Mouse (Mus musculus) gastrocnemius, postnatal 10 days (tissue): ENCODE results near the gene Arntl2. TPM values are rescaled to one million over a fixed set of nuclear protein-coding genes. Genes with fewer than 3 reads are reported as not detected.

Experiments
- DNase-seq: peaks from one replicate; pipeline ENCODE4 v3.0.0; 2021; ENCODE audit warnings: mixed read lengths
- total RNA-seq, 2 experiments: library from RNA; stranded (reverse); gene quantifications; 2 replicates each; pipeline ENCODE4 v1.2.3; 2021

The Arntl2 gene
- total RNA-seq, 2 experiments from 2014 or later, result 0.68 to 1.5 TPM

DNA sequence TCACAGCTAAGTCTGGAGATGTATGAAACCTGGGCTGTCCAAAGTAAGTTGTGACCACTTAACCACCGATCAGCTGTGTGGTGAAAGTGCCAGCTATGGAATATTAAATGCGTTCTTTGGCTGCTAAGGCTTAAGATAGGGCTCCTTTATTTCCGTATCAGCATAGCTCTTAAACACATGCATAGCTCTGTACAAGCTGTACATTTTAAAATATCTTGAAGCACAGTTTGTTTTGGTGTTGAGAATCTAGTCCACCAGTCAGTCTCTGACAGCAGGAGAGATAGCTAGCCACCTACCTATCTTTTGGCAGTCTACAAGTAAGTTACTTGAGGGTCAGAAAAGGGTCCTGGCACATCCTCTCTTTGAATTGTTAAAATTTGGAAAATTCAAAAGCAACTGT, 17.8 kb upstream of the Arntl2 start:
- no peak for DNase-seq

- DNase-seq, result no peak
Measured at GRCm38 (mm10) chr6:146781566-146781965, 14.3 kb upstream of the Arntl2 start.

DNA sequence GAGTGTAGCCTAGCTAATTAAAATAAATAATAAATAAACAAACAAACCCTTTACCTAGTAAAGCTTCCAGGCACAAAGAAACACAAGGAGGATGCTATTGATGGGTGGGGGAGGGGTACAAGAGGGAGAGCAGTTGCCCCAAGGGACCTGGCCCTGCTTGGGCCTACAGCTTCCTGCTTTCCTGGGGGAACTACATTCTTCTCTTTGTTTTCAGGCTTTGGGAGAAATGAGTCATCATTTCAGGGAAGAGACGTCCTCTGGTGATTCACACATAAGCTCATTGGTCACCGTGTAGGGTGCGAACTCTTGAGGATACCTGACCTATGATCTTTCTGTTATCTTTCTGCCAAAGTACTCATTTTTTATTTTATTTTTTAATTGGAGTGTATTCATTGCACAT, 2.3 kb upstream of the Arntl2 start:
- no peak for DNase-seq

DNA sequence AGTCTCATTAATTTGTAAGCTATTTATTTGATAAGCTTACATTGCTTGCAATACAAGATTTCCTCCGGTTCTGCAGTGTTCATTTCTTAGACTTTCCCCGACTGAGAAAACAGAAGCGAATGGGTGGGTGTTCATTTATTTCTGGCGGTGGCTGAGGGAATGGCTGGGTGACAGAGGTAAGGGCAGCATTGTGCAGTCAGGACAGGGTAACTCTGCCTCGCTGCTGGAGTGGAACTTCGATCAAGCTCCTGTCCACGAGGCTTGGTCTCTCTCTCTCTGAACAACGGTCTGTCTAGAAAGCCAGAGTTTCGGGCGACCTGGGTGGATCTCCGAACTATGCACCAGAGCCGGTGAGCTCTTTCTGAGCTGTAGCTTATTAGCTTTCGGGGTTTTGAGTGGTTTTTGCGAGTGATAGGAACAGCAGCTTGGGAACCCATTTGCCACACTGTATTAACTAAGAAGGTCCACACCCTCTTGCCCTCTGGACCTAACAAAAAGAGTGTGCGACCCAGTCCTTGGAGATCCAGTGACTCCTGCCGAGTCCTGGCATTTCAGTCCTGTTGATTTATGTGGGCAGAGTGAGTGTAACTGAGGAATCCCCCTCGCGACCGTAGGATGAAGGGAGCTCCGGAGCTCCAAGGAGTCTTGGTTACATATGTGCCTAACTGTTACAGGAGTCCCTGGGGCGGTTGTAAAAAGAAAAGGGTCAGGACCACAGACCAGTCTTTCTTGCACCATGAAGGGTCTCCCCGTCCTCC, 510 bp upstream of the Arntl2 start:
- no peak for DNase-seq

- no peak for DNase-seq
Measured at GRCm38 (mm10) chr6:146797446-146797845, 1.6 kb downstream of the Arntl2 start.

DNA sequence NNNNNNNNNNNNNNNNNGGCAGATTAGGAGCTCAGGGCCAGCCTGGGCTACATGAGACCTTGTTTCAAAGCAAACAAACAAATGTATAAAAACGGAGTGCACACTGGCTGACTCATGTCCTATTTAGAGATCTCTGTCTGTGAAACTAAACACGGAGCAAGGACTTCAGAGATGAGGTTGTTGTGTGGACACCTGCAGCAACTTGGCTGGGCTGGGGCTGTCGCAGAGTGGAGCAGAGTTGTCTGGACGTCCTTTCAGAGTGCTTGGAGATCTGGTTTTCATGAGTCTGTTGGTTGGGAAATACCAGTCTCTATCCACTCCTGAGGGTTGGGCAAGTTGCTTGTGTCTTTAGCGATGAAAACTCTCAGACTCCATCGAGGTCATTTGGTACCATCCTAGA, 14.1 kb downstream of the Arntl2 start:
- DNase-seq, result no peak

DNA sequence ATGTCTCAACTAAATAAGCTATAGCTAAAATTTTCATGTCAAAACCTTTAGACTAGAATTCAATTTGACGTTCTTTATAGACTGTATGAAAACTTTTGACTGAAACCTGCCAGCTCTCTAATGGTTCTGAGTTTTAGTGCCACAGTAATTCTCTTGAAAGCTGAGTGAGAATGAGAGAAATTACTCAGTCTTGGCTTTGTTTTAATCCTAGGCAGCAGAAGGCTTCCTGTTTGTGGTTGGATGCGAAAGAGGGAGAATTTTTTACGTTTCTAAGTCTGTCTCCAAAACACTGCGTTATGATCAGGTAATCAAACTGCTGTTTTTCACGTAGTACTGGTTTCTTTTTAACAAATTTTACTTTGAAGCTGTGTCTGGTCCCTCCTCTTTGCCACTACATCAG, 17.2 kb downstream of the Arntl2 start:
- no peak for DNase-seq

- DNase-seq, result no peak
Measured at GRCm38 (mm10) chr6:146820177-146820965, 24.5 kb downstream of the Arntl2 start.

GRCm38 (mm10) chr6:146821958-146822357, 26.1 kb downstream of the Arntl2 start:
- no peak for DNase-seq

GRCm38 (mm10) chr6:146824727-146825486, 29.1 kb downstream of the Arntl2 start:
- DNase-seq, result peak; percentile 68

- no peak for DNase-seq
Measured at GRCm38 (mm10) chr6:146825487-146825773, 29.6 kb downstream of the Arntl2 start.

DNA sequence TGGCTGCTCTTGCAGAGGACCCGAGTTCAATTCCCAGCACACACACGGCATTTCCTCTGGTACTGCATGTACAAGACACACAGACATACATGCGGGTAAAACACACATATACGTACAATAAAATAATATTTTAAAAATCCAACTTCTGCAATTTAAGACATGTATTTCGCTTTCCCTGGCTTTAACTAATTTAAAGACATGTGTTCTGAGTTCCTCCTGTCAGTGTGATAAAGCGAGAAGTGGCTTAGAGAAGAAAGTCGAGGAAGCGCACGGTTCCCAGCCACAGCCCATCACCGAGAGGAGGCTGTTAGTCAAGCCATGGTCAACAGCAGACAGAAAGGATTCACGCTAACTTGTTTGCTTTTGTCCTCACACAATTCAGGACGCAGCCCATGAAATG, 35.5 kb downstream of the Arntl2 start:
- no peak for DNase-seq

GRCm38 (mm10) chr6:146833485-146834314, 37.8 kb downstream of the Arntl2 start:
- peak; percentile 32 for DNase-seq

DNA sequence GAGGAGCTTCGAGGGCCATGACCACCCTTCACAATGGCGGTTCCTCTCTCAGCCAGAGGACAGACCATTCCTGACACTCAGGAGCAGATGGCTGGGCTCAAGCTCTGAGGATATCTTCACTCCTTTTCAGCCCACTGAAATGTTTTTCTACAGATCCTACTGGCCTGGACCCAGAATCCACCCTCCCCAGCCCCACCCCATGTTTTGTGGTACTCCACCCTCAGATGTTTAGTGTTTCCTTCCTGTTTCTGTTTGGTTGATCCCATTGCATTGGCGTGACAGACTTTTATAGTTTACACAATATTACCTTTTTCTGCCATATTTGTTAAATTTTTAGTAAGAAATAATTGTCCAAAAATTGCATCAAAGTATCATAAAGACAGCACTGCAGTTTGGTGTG, 38.5 kb downstream of the Arntl2 start:
- DNase-seq, result no peak

DNA sequence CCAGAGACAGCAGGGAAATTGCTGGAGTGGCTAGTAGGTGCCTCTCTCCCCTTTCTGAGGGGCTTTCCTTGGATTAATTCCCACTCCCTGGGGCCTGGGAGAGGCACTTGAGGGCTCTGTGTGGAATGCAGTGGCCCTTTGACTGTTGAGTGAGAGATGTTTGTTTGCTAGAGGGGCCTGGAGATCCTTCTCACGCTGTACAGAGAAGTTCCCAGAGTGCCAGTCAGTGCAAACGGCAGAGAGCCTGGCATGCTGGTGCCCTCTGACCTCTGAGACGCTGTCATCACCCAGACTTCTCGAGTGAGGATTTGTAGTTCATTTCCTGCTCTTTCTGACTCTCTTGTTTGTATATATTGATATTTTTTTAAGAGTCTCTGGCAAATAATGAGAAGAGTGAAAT, 39.9 kb downstream of the Arntl2 start:
- DNase-seq, result no peak

GRCm38 (mm10) chr6:146837316-146837715, 41.5 kb downstream of the Arntl2 start:
- no peak for DNase-seq

- no peak for DNase-seq
Measured at GRCm38 (mm10) chr6:146838366-146838765, 42.5 kb downstream of the Arntl2 start.

DNA sequence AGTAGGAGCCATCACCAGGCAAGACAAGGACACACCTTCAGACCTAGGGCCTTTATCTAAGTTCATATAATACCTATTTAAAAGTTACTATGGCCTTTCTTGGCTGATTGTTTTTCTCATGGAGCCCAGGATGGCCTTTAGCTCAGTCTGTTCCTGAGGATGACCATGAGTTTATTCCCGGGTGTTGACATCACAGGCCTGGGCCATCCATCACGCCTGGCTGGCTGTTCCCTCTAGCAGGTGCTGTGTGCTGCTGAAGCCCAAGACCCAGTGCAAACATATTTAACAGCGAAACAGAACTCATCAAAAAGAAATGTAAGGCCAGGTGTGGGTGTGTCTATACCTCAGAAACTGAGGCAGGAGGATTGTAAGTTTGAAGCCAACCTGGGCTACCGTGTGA, 43.0 kb downstream of the Arntl2 start:
- no peak for DNase-seq

- no peak for DNase-seq
Measured at GRCm38 (mm10) chr6:146844867-146845266, 49.0 kb downstream of the Arntl2 start.

DNA sequence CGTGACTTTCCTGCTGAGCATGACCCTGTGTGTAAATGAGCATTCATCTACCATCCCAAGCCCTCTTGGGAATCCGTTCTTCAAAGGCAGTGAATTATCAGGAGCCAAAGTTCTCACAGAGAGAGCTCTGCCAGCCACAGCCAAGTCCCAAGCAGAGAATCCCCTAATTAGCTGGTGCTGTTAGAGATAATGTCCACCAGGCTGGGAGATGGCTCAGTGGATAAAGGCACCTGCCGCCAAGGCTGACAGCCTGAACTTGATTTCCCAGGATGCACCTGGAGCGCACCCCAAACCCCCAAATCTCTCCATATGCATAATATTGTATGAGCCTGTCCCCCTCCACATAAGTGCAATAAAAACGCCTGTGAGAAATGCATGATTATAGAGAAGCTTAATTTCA, 49.5 kb downstream of the Arntl2 start:
- no peak for DNase-seq

- peak; percentile 22 for DNase-seq
Measured at GRCm38 (mm10) chr6:146845961-146846750, 50.3 kb downstream of the Arntl2 start.
